Mouse (Mus musculus): ENCODE results near the gene Evi5l.

DNA sequence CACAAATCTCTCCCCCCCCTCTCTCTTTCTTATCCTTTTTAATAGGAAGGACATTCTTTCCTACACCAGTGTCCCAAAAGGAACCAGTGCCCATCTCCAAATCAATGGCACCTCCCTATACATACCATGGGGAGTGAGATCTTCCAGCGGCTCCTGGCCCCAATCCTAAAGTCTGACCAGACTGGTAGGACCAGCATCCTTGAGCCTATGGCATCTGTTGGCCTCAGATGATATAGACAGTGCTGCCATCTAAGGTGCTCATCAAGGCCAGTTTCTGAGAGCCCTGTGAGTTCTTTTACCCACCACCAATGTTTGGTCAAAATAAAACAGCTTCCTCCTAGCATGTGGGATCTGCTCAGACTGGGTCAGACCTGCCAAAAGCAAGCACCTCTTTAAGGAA is 1.6 kb downstream of the Evi5l start:
- no peak for TF ChIP-seq CTCF (IDR thresholded peaks at IDR 0.05; ENCODE audit: extremely low read depth, insufficient read length, insufficient replicate concordance, low read depth, low read length)
- no peak for TF ChIP-seq POLR2A (IDR thresholded peaks at IDR 0.05; ENCODE audit: low read depth, low read length)

Data from small intestine, adult 2 months (tissue).